Mouse (Mus musculus): ENCODE measurements at regions not wholly inside any gene's neighbourhood (a gene's known extent, or its start where the extent isn't known, plus 50 kb on each side); places are given as distances from the start of the nearest gene placed in this dataset.

DNA sequence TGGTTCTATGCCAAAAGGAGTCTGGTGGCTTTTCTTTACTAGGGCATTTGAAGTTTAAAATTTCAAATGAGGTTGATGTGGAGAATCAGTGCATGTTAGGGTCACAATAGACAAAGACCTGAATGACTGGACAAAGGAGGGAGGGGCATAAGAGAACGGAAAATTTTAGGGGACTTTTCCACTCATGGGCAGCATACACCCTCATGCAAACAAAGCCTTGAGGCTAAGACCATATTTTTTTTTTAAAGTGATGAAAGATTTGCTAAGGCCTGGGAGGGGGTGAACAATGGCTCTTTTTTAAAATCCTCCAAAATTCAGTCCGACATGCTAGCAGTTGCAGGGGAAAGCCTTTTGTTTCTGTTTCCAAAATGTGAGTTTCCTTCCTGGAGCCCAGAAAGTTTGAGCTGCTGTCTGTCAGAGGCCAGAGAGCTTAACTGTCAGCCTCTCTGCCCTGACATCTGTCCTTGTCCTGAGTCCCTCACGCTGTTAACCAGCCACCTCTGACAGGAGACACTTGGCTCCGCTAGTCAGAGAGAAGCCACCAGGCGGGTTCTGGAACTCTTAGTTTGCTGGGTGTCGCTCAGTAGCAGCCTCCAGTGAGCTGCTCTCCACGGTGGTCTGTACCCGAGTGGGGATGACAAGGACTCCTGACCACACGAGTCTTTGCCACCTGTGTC is 92.3 kb downstream of the 1700020N01Rik start:
- H3K4me1 ChIP-seq (ENCODE audit: control insufficient read depth, insufficient read depth, low read length): peaks cover 12% of the 10 kb centered on the region
- WGBS: 39% methylated on average over 9 of the region's 9 CpGs
- H3K9me3 ChIP-seq (ENCODE audit: control insufficient read depth, low read length): no peaks in the 10 kb centered on the region
- no peak overlapping the region for H3K9ac ChIP-seq (ENCODE audit: low read length)
- DNase-seq (ENCODE audit: low spot score, missing footprints): peak; percentile 81
- no peak overlapping the region for H3K27ac ChIP-seq (ENCODE audit: low read depth, low read length)
- no peaks in the 10 kb centered on the region for H3K27me3 ChIP-seq (ENCODE audit: control insufficient read depth, insufficient read depth, low read length)
- no peaks in the 10 kb centered on the region for H3K36me3 ChIP-seq (ENCODE audit: control insufficient read depth, insufficient read depth, low read length)
- no peak overlapping the region for H3K4me3 ChIP-seq (ENCODE audit: low read depth, low read length)
- no peak overlapping the region for H3K4me2 ChIP-seq
- no peak for ATAC-seq (ENCODE audit: low FRiP score)

DNA sequence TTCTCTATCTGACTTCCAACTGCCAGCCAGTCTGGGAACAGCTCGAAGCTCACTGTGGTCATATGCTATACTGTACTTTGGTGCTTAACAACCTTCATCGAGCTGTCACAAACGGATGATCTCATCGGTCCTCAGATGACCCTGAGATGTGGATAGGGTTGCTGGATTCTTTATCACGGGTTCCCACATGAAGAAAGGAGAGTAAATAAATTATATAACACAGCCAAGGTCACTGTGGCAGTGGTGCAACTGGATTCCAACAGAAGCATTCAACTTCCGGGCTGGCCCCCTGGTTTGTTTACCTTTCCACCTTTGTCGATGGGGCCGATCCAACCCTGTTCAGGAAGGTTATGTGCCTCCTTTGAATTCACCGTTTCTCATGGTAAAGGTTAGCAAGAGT is 93.1 kb downstream of the 1700020N01Rik start:
- Histone ChIP-seq H3K27me3 (ENCODE audit: control insufficient read depth, insufficient read depth, low read length) (no peaks in the 10 kb centered on the region), H3K4me2 (no peak overlapping the region), H3K4me3 (ENCODE audit: low read depth, low read length) (no peak overlapping the region), H3K27ac (ENCODE audit: low read depth, low read length) (no peak overlapping the region), H3K4me1 (ENCODE audit: control insufficient read depth, insufficient read depth, low read length) (peaks cover 4% of the 10 kb centered on the region; the same call in 1 of the 2 replicates), H3K9ac (ENCODE audit: low read length) (no peak overlapping the region), H3K36me3 (ENCODE audit: control insufficient read depth, insufficient read depth, low read length) (no peaks in the 10 kb centered on the region), H3K9me3 (ENCODE audit: control insufficient read depth, low read length) (no peaks in the 10 kb centered on the region)
- ATAC-seq (ENCODE audit: low FRiP score) (no peak), DNase-seq (ENCODE audit: low spot score, missing footprints) (peak; percentile 64)
- WGBS: 77% methylated on average over 9 of the region's 9 CpGs

DNA sequence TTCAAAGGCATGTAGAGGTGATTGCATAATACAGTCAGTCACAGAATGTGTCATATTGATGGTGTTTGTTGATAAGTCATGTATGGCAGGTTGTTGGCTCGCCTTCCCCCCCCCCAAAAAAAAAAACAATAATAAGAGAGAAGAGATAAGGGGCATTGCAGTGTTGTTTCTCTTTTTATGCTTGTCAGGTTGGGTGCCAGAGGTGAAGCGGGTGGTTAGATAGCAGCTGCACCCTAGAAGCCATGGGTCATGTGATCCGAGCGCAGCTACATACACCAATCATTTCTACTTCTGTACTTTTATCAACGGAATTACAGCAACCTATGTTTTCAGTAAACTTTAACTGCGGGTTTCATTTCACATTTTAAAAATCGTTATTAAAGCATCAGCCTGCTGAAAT is 94.5 kb downstream of the 1700020N01Rik start:
- Histone ChIP-seq H3K9ac (ENCODE audit: low read length) (no peak overlapping the region), H3K4me2 (no peak overlapping the region), H3K27ac (ENCODE audit: low read depth, low read length) (no peak overlapping the region), H3K36me3 (ENCODE audit: control insufficient read depth, insufficient read depth, low read length) (no peaks in the 10 kb centered on the region), H3K4me1 (ENCODE audit: control insufficient read depth, insufficient read depth, low read length) (peaks cover 4% of the 10 kb centered on the region; the same call in 1 of the 2 replicates), H3K4me3 (ENCODE audit: low read depth, low read length) (no peak overlapping the region), H3K9me3 (ENCODE audit: control insufficient read depth, low read length) (no peaks in the 10 kb centered on the region), H3K27me3 (ENCODE audit: control insufficient read depth, insufficient read depth, low read length) (no peaks in the 10 kb centered on the region)
- ATAC-seq (ENCODE audit: low FRiP score) (no peak), DNase-seq (ENCODE audit: low spot score, missing footprints) (no peak)
- WGBS: 85% methylated on average over 7 of the region's 7 CpGs

DNA sequence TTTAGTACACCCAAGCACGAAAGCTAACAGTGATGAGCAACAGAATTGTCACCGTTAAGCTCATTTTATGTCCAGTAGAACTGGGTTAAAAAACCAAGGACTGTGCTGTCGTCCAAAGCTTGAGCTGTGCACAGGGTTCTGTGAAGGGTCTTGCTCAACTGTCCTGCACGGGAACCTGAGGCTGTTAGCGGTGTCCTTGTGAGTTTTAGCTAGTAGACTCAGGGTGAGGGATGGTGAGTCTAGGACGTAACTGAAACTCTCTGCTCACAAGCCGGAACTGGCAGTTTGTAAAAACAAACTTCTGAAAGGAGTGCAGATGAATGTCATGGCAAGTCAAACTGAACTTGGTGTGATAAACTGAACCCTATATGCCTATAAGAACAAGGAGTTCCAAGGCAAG is 95.6 kb downstream of the 1700020N01Rik start:
- Histone ChIP-seq H3K4me2 (no peak overlapping the region), H3K9me3 (ENCODE audit: control insufficient read depth, low read length) (no peaks in the 10 kb centered on the region), H3K4me3 (ENCODE audit: low read depth, low read length) (no peak overlapping the region), H3K27ac (ENCODE audit: low read depth, low read length) (no peak overlapping the region), H3K4me1 (ENCODE audit: control insufficient read depth, insufficient read depth, low read length) (peaks cover 4% of the 10 kb centered on the region; the same call in 1 of the 2 replicates), H3K27me3 (ENCODE audit: control insufficient read depth, insufficient read depth, low read length) (no peaks in the 10 kb centered on the region), H3K9ac (ENCODE audit: low read length) (no peak overlapping the region), H3K36me3 (ENCODE audit: control insufficient read depth, insufficient read depth, low read length) (no peaks in the 10 kb centered on the region)
- ATAC-seq (ENCODE audit: low FRiP score) (no peak), DNase-seq (ENCODE audit: low spot score, missing footprints) (peak; percentile 37)
- 82% methylated on average over 7 of the region's 7 CpGs for WGBS

DNA sequence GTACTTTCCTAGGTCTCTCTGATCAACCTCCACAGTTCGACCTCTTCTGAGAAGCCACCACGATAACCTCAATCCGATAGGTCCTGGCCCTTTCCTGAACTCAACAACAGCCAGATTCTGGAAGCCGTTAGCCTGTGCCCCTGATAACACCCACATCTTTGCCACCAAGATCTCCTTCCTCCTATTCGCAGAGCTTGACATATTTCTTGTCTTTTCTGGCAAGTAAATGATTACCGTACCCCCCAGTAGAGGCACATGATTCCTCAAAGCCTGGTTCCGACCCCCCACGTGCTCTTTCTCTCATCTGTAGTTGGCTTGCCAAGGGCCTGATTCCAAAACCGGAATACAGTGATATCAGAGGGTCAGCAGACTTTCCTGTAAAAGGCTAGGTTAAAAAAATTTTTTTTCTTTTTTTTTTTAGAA is 96.9 kb downstream of the 1700020N01Rik start:
- H3K4me3 ChIP-seq (ENCODE audit: low read depth, low read length): no peak overlapping the region
- 92% methylated on average over 9 of the region's 9 CpGs for WGBS
- no peak overlapping the region for H3K9ac ChIP-seq (ENCODE audit: low read length)
- no peak overlapping the region for H3K27ac ChIP-seq (ENCODE audit: low read depth, low read length)
- H3K27me3 ChIP-seq (ENCODE audit: control insufficient read depth, insufficient read depth, low read length): no peaks in the 10 kb centered on the region
- H3K4me1 ChIP-seq (ENCODE audit: control insufficient read depth, insufficient read depth, low read length): peaks cover 2% of the 10 kb centered on the region; the same call in 1 of the 2 replicates
- no peak for ATAC-seq (ENCODE audit: low FRiP score)
- DNase-seq (ENCODE audit: low spot score, missing footprints): no peak
- H3K4me2 ChIP-seq: no peak overlapping the region
- H3K36me3 ChIP-seq (ENCODE audit: control insufficient read depth, insufficient read depth, low read length): no peaks in the 10 kb centered on the region
- H3K9me3 ChIP-seq (ENCODE audit: control insufficient read depth, low read length): no peaks in the 10 kb centered on the region

- Histone ChIP-seq H3K27me3 (ENCODE audit: control insufficient read depth, insufficient read depth, low read length) (no peaks in the 10 kb centered on the region), H3K4me2 (no peak overlapping the region), H3K9me3 (ENCODE audit: control insufficient read depth, low read length) (no peaks in the 10 kb centered on the region), H3K36me3 (ENCODE audit: control insufficient read depth, insufficient read depth, low read length) (no peaks in the 10 kb centered on the region), H3K4me1 (ENCODE audit: control insufficient read depth, insufficient read depth, low read length) (no peaks in the 10 kb centered on the region), H3K4me3 (ENCODE audit: low read depth, low read length) (no peak overlapping the region), H3K9ac (ENCODE audit: low read length) (no peak overlapping the region), H3K27ac (ENCODE audit: low read depth, low read length) (no peak overlapping the region)
- WGBS: 78% methylated on average over 5 of the region's 5 CpGs
- no peak for ATAC-seq (ENCODE audit: low FRiP score)
- peak; percentile 31 for DNase-seq (ENCODE audit: low spot score, missing footprints)
These were observed 102.2 kb downstream of the 1700020N01Rik start for GRCm38 (mm10) chr10:21695185-21695584.

DNA sequence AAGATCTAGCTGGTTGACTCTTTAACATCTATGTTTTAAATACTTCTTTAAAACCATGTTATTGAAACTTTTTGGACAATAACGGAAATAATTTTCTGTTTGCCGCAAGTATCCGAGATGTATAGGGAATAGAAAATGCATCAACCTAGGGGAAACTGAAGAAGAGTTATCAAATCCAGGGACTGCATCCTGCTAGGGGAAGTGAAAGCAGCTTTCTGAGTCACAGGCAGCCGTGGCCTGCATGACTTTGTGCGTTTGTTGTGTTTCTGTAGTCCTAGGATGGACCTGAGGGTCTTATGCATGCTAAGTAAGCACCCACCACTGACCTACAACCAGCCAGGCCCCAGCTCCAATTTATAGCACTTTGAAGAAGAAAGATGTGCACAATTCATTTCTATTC is 103.7 kb downstream of the 1700020N01Rik start:
- Histone ChIP-seq H3K4me3 (ENCODE audit: low read depth, low read length) (no peak overlapping the region), H3K36me3 (ENCODE audit: control insufficient read depth, insufficient read depth, low read length) (no peaks in the 10 kb centered on the region), H3K4me1 (ENCODE audit: control insufficient read depth, insufficient read depth, low read length) (peaks cover 4% of the 10 kb centered on the region; the same call in 1 of the 2 replicates), H3K27me3 (ENCODE audit: control insufficient read depth, insufficient read depth, low read length) (no peaks in the 10 kb centered on the region), H3K27ac (ENCODE audit: low read depth, low read length) (no peak overlapping the region), H3K4me2 (no peak overlapping the region), H3K9ac (ENCODE audit: low read length) (no peak overlapping the region), H3K9me3 (ENCODE audit: control insufficient read depth, low read length) (no peaks in the 10 kb centered on the region)
- 92% methylated on average over 5 of the region's 5 CpGs for WGBS
- no peak for ATAC-seq (ENCODE audit: low FRiP score)
- DNase-seq (ENCODE audit: low spot score, missing footprints): no peak

DNA sequence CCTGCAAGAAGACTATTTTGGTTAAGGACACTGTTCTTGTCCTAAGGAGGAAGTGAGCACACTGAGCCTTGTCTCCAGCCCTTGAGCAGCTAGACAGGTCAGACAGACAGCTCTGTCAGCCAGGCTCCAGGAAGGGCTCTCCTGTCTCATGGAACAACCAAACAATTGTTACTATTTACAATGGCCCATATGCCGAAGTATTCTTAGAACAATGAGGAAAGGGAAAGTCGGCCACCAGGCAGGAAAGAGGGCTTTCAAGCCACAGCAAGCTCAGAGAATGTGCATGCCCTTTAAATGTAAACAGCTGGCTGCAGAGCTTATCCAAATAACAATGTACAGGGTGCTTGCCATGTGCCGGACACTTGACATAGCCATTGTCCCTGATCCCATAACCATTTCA is 108.6 kb downstream of the 1700020N01Rik start:
- no peaks in the 10 kb centered on the region for H3K9me3 ChIP-seq (ENCODE audit: control insufficient read depth, low read length)
- H3K9ac ChIP-seq (ENCODE audit: low read length): no peak overlapping the region
- no peak overlapping the region for H3K4me3 ChIP-seq (ENCODE audit: low read depth, low read length)
- no peak overlapping the region for H3K27ac ChIP-seq (ENCODE audit: low read depth, low read length)
- WGBS: 16% methylated on average over 3 of the region's 3 CpGs
- no peaks in the 10 kb centered on the region for H3K27me3 ChIP-seq (ENCODE audit: control insufficient read depth, insufficient read depth, low read length)
- peaks cover 5% of the 10 kb centered on the region; the same call in 1 of the 2 replicates for H3K4me1 ChIP-seq (ENCODE audit: control insufficient read depth, insufficient read depth, low read length)
- DNase-seq (ENCODE audit: low spot score, missing footprints) (no peak), ATAC-seq (ENCODE audit: low FRiP score) (peak; percentile 61)
- no peaks in the 10 kb centered on the region for H3K36me3 ChIP-seq (ENCODE audit: control insufficient read depth, insufficient read depth, low read length)
- no peak overlapping the region for H3K4me2 ChIP-seq

- H3K4me3 ChIP-seq (ENCODE audit: low read depth, low read length): no peak overlapping the region
- no peak for ATAC-seq (ENCODE audit: low FRiP score)
- no peak overlapping the region for H3K4me2 ChIP-seq
- no peak overlapping the region for H3K9ac ChIP-seq (ENCODE audit: low read length)
- H3K9me3 ChIP-seq (ENCODE audit: control insufficient read depth, low read length): no peaks in the 10 kb centered on the region
- H3K27ac ChIP-seq (ENCODE audit: low read depth, low read length): no peak overlapping the region
- peaks cover 5% of the 10 kb centered on the region; the same call in 1 of the 2 replicates for H3K4me1 ChIP-seq (ENCODE audit: control insufficient read depth, insufficient read depth, low read length)
- DNase-seq (ENCODE audit: low spot score, missing footprints): no peak
- H3K36me3 ChIP-seq (ENCODE audit: control insufficient read depth, insufficient read depth, low read length): no peaks in the 10 kb centered on the region
- no peaks in the 10 kb centered on the region for H3K27me3 ChIP-seq (ENCODE audit: control insufficient read depth, insufficient read depth, low read length)
- 63% methylated on average over 1 of the region's 1 CpGs for WGBS
These were observed 109.2 kb downstream of the 1700020N01Rik start for GRCm38 (mm10) chr10:21702134-21702533.
